Mouse (Mus musculus) cerebellum, adult 9-11 months (tissue): Measurements from ENCODE around the gene Slc38a6.

Source experiments
- DNase-seq: peaks from one replicate; pipeline ENCODE4 v3.0.0; 2022

Slc38a6 gene

DNA sequence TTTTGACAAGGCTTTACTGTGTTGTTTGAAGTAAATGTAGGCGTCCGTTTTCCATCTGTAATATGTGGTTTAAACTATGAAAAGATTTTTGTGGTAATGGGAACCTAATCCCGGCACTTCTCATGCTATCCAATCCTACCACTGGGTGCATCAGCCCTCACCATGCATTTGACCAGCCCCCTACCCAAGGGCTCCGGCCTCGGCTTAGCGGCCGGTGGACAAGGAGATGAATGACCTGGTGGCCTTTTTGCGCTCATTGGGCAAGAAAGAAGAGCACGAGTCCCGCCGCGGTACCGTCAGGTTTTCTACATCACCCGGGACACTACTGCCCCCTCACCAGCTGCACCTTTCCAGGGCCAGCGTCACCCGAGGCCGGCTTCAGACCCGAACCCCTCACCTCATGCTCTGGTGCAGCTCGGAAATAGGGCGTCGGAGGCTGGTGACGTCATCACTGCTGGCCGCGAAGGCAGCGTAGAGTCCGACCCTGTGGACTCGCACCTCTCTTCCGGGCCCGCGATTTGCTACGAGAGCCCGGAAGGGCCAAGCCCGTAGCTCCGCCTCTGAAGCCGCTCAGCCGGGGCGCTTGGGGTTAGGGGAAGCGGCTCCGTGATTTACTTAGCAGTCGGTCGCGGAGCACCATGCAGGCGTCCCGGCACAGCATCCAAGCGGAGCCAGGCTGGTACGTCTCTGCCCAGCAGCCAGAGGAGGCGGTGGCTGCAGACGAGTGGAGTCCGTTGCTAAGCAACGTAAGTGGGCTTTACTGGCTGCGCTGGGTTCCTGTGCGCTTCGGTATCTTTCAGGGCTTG is at the start of gene Slc38a6, which contains the start of gene Trmt5:
Gene Slc38a6 (plus strand): TSS at position 493 of the 806 bp plus-strand sequence.
Gene Trmt5 (minus strand): TSS at position 424 of the 806 bp plus-strand sequence.
- peak; percentile 93 for DNase-seq

- DNase-seq, result peak; percentile 20
Observed at GRCm38 (mm10) chr12:73241960-73242359, 44.6 kb upstream of the Slc38a6 start.

DNA sequence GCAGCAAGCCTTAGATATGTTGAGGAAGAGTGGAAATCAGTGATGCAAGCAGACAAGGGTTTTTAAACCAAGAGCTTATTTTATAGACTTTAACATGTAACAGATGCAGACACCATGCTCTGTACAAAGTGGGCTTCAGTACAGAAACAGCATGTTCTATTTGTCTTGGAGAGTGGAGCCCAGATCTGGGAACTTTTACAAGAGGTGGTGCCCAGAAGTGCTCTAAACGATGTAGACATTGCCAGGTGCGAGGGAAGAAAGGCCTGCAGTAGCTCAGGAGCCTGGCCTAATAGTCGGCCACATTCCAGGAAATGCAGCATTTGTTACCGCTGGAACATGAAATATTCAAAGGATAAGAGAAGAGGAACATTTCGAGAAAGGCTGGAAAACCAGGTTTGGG is 40.9 kb upstream of the Slc38a6 start:
- DNase-seq, result no peak

- DNase-seq, result no peak
Observed at GRCm38 (mm10) chr12:73255006-73255405, 31.6 kb upstream of the Slc38a6 start.

- no peak for DNase-seq
Observed at GRCm38 (mm10) chr12:73259269-73259668, 27.3 kb upstream of the Slc38a6 start.

GRCm38 (mm10) chr12:73260339-73260738 is 26.2 kb upstream of the Slc38a6 start:
- DNase-seq, result no peak

GRCm38 (mm10) chr12:73265381-73265978 is 21.1 kb upstream of the Slc38a6 start:
- no peak for DNase-seq

- no peak for DNase-seq
Observed at GRCm38 (mm10) chr12:73266597-73266996, 20.0 kb upstream of the Slc38a6 start.

GRCm38 (mm10) chr12:73268497-73268896 is 18.1 kb upstream of the Slc38a6 start:
- no peak for DNase-seq

- DNase-seq, result no peak
Observed at GRCm38 (mm10) chr12:73269531-73269930, 17.0 kb upstream of the Slc38a6 start.

- DNase-seq, result no peak
Observed at GRCm38 (mm10) chr12:73269933-73270332, 16.6 kb upstream of the Slc38a6 start.

- DNase-seq, result no peak
Observed at GRCm38 (mm10) chr12:73274921-73275320, 11.7 kb upstream of the Slc38a6 start.

DNA sequence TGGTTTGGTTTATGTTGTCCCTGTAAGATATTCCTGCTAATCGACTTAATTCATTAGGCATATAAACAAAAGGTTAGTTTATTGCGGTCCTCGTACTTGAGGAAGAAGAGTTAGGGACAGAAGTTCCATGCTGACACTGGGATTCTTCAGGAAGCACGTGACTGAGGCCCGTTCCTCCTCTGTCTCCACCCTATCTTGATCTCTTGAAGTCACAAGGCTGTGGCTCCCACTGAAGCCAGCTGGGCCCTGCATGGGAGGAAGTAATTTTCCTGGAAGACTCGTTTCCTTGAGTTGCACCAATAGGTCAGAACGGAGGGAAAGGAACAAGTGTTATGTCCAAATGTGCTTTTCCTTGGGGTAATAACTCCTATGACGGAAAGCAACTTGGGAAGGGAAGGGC is 1.0 kb downstream of the Slc38a6 start:
- DNase-seq, result no peak

- DNase-seq, result no peak
Observed at GRCm38 (mm10) chr12:73288626-73289025, 2.0 kb downstream of the Slc38a6 start.

- no peak for DNase-seq
Observed at GRCm38 (mm10) chr12:73294884-73295283, 8.3 kb downstream of the Slc38a6 start.

- no peak for DNase-seq
Observed at GRCm38 (mm10) chr12:73295505-73296140, 9.0 kb downstream of the Slc38a6 start.

DNA sequence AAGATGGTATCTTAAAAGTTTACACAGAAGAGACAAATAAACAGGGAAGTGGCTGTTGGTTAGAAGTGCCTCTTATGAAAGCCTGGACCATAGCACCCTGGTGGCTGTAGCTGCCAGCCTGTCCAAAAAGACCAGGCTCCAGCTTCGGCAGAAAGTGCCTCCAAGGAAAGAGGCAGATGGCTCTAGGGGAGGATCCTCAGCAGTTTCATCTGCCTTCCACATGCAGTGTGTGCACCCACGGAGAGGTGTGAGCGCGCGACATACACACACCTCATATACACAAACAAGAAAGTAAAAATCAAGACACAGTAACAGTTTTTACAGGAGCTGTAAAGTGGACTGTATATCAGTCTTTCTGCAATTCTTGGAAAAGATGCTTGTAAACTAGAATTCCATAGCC is 12.0 kb downstream of the Slc38a6 start:
- no peak for DNase-seq

DNA sequence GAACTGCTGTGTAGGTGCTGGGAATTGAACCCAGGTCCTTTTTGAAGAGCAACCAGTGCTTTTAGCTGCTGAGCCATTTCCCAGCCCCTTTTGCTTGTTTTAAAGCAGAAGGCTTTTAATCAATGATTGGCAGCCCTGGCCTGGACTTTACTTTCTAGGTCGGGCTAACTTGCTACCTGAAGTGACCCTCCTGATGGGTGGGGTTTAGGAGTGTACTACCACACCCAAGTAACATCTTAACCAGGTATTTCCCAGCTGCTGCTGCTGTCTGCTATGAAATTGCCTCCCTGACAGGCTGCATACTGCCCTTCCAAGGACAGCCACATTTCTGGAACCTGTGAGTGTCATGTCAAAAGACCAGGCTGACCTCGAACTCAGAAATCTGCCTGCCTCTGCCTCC is 14.0 kb downstream of the Slc38a6 start:
- no peak for DNase-seq

DNA sequence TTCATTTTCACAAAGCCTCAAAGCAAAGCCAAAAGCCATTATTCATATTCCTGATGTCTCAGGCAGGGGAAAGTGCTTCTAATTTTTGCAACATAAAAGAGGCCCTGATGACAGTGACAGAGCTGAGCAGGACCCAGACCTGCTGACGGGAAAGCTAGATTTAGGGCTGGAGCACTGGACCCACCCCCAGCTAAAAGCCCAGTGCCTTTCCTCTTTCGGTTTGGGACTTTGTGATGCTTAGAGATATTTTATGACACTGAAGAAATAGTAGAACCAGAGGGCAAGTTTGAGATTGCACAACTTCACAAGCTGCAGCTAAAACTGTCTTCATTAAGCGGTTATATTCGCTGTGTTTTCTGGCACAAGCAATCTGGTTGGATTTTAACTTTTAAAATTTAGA is 18.1 kb downstream of the Slc38a6 start:
- no peak for DNase-seq

- no peak for DNase-seq
Observed at GRCm38 (mm10) chr12:73307750-73308149, 21.2 kb downstream of the Slc38a6 start.

DNA sequence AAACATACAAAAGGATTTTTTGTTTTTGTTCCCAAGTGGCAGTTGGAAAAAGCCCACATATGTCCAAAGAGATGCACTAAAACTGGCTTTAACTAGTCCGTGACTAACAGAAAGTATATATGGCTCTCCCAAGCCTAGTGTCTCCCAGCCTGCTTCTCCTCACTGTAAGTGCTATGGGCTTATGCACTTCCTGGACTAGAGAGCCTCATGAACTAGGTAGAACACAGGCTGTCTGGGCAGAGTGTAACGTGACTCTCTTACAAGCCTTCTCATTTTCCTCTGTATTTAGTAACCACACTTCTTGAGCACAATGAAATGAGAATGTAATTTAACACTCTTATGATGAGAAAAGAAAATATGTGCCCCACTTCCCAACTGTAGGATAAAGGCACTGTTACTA is 22.1 kb downstream of the Slc38a6 start:
- no peak for DNase-seq

- no peak for DNase-seq
Observed at GRCm38 (mm10) chr12:73317706-73318686, 31.4 kb downstream of the Slc38a6 start.

- no peak for DNase-seq
Observed at GRCm38 (mm10) chr12:73324180-73324586, 37.6 kb downstream of the Slc38a6 start.
